Mouse (Mus musculus): ENCODE data around the gene Magoh. TPM values are rescaled to one million over a fixed set of nuclear protein-coding genes. Genes with fewer than 3 reads are reported as not detected.

Magoh gene
- polyA plus RNA-seq, 1 experiment from 2014 or later: 80.4 TPM

DNA sequence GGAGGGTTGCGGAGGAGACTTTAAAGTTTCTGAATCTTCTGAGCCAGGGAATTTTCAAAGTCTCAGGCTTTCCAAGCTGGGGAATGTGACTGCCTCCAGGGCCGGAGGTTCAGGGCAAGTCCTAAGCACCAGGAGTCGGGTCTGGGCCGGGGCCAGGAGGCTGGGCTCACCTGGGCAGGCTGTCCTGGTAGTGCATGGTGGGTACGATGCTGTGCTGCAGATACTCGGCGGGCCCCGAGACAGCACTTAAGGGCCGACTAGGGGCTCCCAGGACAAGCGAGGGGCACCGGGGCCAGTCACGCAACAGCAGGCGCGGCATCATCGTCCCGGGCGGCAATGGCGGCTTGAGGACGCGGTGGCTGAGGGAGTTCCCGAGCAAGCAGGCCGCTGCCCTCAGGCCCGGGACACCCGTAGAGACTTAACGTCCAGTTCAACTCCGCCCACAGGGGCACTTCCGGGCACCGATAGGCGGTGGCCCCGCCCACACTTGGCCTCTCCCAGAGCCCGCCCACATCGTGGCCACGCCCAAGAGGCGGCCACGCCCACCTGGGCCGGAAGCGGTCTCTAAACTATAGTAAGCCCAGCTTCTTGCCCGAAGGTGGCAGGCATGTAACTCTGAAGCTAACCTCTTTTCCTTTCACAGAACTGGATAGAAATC lies 43.7 kb downstream of the Magoh start, which contains the start of gene Cpt2:
Gene Cpt2 (minus strand): TSS at position 466 of the 658 bp plus-strand sequence.
- ATAC-seq (ENCODE audit: insufficient read depth): peak; percentile 90
- WGBS (ENCODE audit: insufficient replicate concordance): 1% methylated on average over 38 of the region's 38 CpGs
- peaks cover 48% of the 10 kb centered on the region for H3K4me1 ChIP-seq (replicated peaks)

DNA sequence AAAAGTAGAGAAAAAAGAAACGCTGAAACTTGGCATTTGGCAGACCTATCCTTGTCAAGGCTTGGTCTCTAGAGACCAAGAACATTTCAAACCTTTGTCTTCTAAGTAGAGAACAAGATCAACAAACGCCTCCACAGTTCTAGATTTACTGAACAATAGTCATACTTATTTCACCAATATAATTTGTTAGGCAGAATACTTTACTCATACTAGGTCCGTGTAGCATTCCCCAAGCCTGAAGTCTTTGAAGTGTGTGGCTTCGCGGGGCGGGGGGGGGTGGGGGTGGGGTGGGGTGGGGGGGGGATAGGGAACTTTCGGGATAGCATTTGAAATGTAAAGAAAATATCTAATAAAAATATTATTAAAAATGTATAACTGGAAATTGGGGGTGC lies 44.2 kb downstream of the Magoh start:
- H3K4me1 ChIP-seq (replicated peaks): peaks cover 53% of the 10 kb centered on the region
- no peak for ATAC-seq (ENCODE audit: insufficient read depth)
- 0 out of 2 replicates have a peak, but pooled peaks cover 4% of the 10 kb centered on the region for H3K36me3 ChIP-seq (replicated peaks)
- no peaks in the 10 kb centered on the region for H3K27me3 ChIP-seq
- peak overlapping the region; percentile 76 for H3K4me3 ChIP-seq (replicated peaks)
- peak overlapping the region; percentile 57 for H3K27ac ChIP-seq (replicated peaks)
- peak overlapping the region; percentile 85 for H3K4me2 ChIP-seq
- H3K9ac ChIP-seq: no peak overlapping the region
- H3K9me3 ChIP-seq (replicated peaks): no peaks in the 10 kb centered on the region
- WGBS (ENCODE audit: insufficient replicate concordance): 36% methylated on average over 7 of the region's 7 CpGs

More for the DNA sequence above, 43.7 kb downstream of the Magoh start, which contains the start of gene Cpt2:
- peak within 1 kb of the TSS; percentile 76 for H3K4me3 ChIP-seq (replicated peaks)
- H3K9ac ChIP-seq: peak within 1 kb of the TSS; percentile 79
- peak within 1 kb of the TSS; percentile 85 for H3K4me2 ChIP-seq
- H3K36me3 ChIP-seq (replicated peaks): 0 out of 2 replicates have a peak, but pooled peaks cover 4% of the 10 kb centered on the region
- H3K27me3 ChIP-seq: no peaks in the 10 kb centered on the region
- H3K9me3 ChIP-seq (replicated peaks): no peaks in the 10 kb centered on the region
- peak within 1 kb of the TSS; percentile 81 for H3K27ac ChIP-seq (replicated peaks)

DNA sequence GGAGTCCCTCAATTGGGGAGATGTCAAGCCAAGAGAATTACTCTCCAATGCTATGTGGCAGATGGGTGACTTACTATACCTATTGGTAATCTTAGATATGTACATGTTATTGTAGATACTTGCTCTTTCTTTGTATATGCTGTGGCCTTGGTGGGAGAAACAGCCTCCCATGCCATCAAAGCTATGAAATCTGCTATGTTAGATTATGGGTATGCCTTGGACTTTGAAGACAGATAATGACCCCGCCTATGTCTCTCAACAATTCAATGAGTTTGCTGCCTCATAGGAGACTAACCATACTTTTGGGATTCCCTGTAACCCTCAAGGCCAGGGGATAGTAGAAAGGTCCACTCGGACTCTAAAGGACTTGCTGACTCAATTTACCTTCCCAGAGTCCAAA lies 48.7 kb downstream of the Magoh start:
- 43% methylated on average over 2 of the region's 2 CpGs for WGBS (ENCODE audit: insufficient replicate concordance)
- peak overlapping the region; percentile 4; the same call in 1 of the 2 replicates for H3K4me2 ChIP-seq
- H3K27ac ChIP-seq (replicated peaks): no peak overlapping the region
- H3K36me3 ChIP-seq (replicated peaks): no peaks in the 10 kb centered on the region
- H3K4me1 ChIP-seq (replicated peaks): peaks cover 21% of the 10 kb centered on the region
- no peaks in the 10 kb centered on the region for H3K27me3 ChIP-seq
- no peaks in the 10 kb centered on the region for H3K9me3 ChIP-seq (replicated peaks)
- ATAC-seq (ENCODE audit: insufficient read depth): peak; percentile 19; the same call in 1 of the 2 replicates
- no peak overlapping the region for H3K9ac ChIP-seq
- no peak overlapping the region for H3K4me3 ChIP-seq (replicated peaks)

DNA sequence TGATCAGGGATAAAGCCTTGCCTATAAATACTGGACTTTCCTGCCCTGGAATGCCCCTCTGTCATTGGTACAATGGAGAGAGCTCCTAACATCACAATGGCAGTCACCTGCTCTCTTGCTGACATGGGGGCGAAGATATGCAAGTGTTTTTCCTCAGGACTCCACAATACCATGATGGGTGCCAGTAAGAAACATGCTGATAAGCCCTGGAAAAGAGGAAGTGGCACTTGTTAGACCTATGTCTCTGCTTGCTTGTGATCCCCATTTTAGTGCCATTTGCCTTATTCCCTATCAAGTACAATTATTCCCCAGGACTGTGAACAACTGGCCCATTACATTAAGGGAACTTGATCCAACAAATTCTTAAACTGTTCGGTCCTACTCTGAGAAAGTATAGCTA lies 49.2 kb downstream of the Magoh start:
- Histone ChIP-seq H3K36me3 (replicated peaks) (no peaks in the 10 kb centered on the region), H3K9me3 (replicated peaks) (no peaks in the 10 kb centered on the region), H3K9ac (no peak overlapping the region), H3K27me3 (no peaks in the 10 kb centered on the region), H3K27ac (replicated peaks) (no peak overlapping the region), H3K4me1 (replicated peaks) (peaks cover 22% of the 10 kb centered on the region), H3K4me2 (peak overlapping the region; percentile 4; the same call in 1 of the 2 replicates), H3K4me3 (replicated peaks) (no peak overlapping the region)
- no peak for ATAC-seq (ENCODE audit: insufficient read depth)
- WGBS (ENCODE audit: insufficient replicate concordance): 60% methylated on average over 2 of the region's 2 CpGs

DNA sequence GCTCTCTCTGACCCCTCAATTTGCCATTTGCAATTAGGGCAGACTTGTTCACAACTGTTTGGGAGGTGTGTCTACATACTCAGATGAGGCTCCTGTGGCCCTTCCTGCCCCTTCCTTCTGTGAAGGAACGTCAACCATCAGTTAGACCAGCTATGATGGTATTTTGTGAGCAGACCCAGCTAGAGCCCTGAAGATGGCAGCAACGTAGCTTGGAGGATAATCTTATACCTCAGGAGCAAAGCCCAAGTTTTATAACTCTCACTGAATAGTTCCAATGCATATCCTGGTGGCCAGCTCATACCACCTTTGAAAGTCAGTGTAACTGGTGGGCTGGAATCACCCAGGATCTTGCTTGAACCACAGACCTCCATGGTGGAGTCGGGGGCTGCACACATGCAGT lies 51.9 kb downstream of the Magoh start:
- Histone ChIP-seq H3K27ac (replicated peaks) (no peak overlapping the region), H3K9me3 (replicated peaks) (no peaks in the 10 kb centered on the region), H3K27me3 (no peaks in the 10 kb centered on the region), H3K4me2 (no peak overlapping the region), H3K4me1 (replicated peaks) (peaks cover 21% of the 10 kb centered on the region), H3K36me3 (replicated peaks) (no peaks in the 10 kb centered on the region), H3K4me3 (replicated peaks) (no peak overlapping the region), H3K9ac (no peak overlapping the region)
- WGBS (ENCODE audit: insufficient replicate concordance): 73% methylated on average over 3 of the region's 3 CpGs
- no peak for ATAC-seq (ENCODE audit: insufficient read depth)

DNA sequence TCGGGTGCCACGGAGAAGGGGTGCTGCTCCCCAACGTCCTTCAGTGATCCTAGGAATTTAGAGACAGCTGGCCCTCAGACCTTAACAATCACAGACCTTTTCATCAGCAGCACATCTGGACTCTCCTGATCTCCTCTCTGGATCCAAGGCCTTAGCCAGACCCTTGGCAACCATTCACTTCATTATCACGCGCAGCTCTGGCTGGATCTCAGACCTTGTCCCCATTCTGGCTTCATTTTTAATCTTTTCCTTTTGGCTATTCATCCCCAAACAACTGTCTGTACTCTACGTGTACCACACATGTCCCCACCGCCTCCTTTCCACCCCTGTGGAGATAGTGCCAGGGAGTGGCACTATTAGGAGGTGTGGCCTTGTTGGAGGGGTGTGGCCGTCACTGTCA lies 53.7 kb downstream of the Magoh start:
- peaks cover 14% of the 10 kb centered on the region for H3K4me1 ChIP-seq (replicated peaks)
- 63% methylated on average over 8 of the region's 8 CpGs for whole genome bisulfite sequencing (ENCODE audit: insufficient replicate concordance)
- no peaks in the 10 kb centered on the region for H3K27me3 ChIP-seq
- no peak for ATAC-seq (ENCODE audit: insufficient read depth)
- no peak overlapping the region for H3K4me2 ChIP-seq
- H3K9me3 ChIP-seq (replicated peaks): no peaks in the 10 kb centered on the region
- no peak overlapping the region for H3K9ac ChIP-seq
- no peak overlapping the region for H3K4me3 ChIP-seq (replicated peaks)
- H3K27ac ChIP-seq (replicated peaks): no peak overlapping the region
- no peaks in the 10 kb centered on the region for H3K36me3 ChIP-seq (replicated peaks)

DNA sequence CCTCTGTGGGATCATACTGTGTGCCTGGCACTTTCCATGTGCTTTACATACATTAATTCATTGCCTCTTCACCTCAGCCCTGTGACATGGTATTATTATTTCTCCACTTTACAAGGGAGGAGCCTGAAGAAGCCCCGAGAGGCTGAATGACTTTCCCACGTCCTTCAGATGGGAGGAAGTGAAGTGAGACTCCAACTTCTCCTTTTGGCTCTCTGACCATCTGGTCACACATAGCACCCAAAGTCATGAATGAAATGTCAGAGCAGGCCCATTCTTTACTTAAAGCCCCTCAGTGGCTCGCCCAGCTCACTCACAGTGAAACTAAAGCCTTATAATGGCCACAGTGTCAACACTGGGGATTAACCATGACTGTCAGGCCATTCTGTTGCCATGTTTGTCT lies 55.7 kb downstream of the Magoh start:
- H3K4me1 ChIP-seq (replicated peaks): peaks cover 7% of the 10 kb centered on the region; the same call in 1 of the 2 replicates
- no peak overlapping the region for H3K27ac ChIP-seq (replicated peaks)
- H3K9me3 ChIP-seq (replicated peaks): no peaks in the 10 kb centered on the region
- H3K36me3 ChIP-seq (replicated peaks): no peaks in the 10 kb centered on the region
- no peak overlapping the region for H3K4me3 ChIP-seq (replicated peaks)
- H3K9ac ChIP-seq: no peak overlapping the region
- no peaks in the 10 kb centered on the region for H3K27me3 ChIP-seq
- no peak overlapping the region for H3K4me2 ChIP-seq
- no peak for ATAC-seq (ENCODE audit: insufficient read depth)
- WGBS (ENCODE audit: insufficient replicate concordance): 18% methylated on average over 3 of the region's 3 CpGs

Other genes starting within 250 kb of the Magoh start
- gene Dmrtb1, start 195.5 kb upstream of the Magoh start, polyA plus RNA-seq (2015; fragmentation: Nextera tagmentation; extraction: Ambion mirVana): 0.08 TPM in 1 of 2 replicates, not detected in the other
- 2.1 and 2.8 TPM in 2 replicates for gene Lrp8, start 77.5 kb upstream of the Magoh start, polyA plus RNA-seq (2015; fragmentation: Nextera tagmentation; extraction: Ambion mirVana)
- 29.2 and 34.8 TPM in 2 replicates for gene 0610037L13Rik, start 10.1 kb downstream of the Magoh start, polyA plus RNA-seq (2015; fragmentation: Nextera tagmentation; extraction: Ambion mirVana)
- 40.5 and 43.3 TPM in 2 replicates for gene Cpt2, start 43.9 kb downstream of the Magoh start, polyA plus RNA-seq (2015; fragmentation: Nextera tagmentation; extraction: Ambion mirVana)
- gene Slc1a7, start 88.6 kb downstream of the Magoh start, polyA plus RNA-seq (2015; fragmentation: Nextera tagmentation; extraction: Ambion mirVana): not detected in 2 replicates
- 0.09 and 0.17 TPM in 2 replicates for gene Podn, start 216.7 kb downstream of the Magoh start, polyA plus RNA-seq (2015; fragmentation: Nextera tagmentation; extraction: Ambion mirVana)

Data from liver, embryonic 15.5 days (tissue).